Mouse (Mus musculus): ENCODE measurements around the gene Kif14.

DNA sequence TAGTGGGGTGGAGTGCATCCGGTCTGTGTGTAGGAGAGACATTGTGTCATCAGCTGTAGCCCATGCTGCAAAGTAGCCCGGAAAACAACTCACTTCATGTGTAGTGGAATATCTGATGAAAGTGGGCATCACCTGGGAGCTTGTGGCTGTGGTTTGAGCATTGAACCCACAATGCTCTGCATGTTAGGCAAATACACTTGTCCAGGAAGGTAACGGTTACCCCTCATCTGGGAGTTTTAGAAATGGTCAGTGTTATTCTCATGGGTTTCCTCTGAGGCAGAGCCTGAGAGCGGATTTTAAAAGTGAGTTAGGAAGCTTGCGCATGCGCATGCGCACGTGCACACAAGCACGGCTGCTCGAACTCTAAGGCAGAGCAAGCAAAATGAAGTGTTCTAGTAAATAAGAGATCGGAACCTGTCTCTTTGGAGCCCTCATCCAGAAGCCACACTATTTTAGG is 102.6 kb downstream of the Kif14 start:
- no peak for TF ChIP-seq CTCF (conservative IDR thresholded peaks at IDR 0.05; ENCODE audit: insufficient read depth, insufficient read length, low read depth, low read length)
- no peak for TF ChIP-seq POLR2A (IDR thresholded peaks at IDR 0.05; ENCODE audit: low read depth, low read length)
